Mouse (Mus musculus) liver, embryonic 14.5 days (tissue): ENCODE measurements around the gene Gm44511.

Experiments used
- CTCF ChIP-seq: IDR thresholded peaks from 2 replicates; pipeline ENCODE4 v1.5.1; 2016; ENCODE audit warnings: antibody characterized with exemption, low read depth, control low read depth
- EP300 ChIP-seq: IDR thresholded peaks from 2 replicates; pipeline ENCODE4 v1.6.1; 2016; ENCODE audit warnings: antibody characterized with exemption, low read depth

GRCm38 (mm10) chr6:128826781-128827180 is 666 bp upstream of the Gm44511 start:
- TF ChIP-seq CTCF (no peak), EP300 (no peak)
